Mouse (Mus musculus) stomach, embryonic 16.5 days (tissue): ENCODE results near the gene Sorbs1. TPM values are rescaled to one million over a fixed set of nuclear protein-coding genes. Genes with fewer than 3 reads are reported as not detected.

ENCODE experiments used
- ATAC-seq: fragments of 200-750 bp; cut with Nextera tagmentation; 2 replicates; pipeline ENCODE4 v1.8.0; 2017; ENCODE audit warnings: moderate number of reproducible peaks, moderate TSS enrichment; ENCODE audit not compliant: insufficient read depth, low FRiP score
- H3K27ac ChIP-seq: fragments of 300-500 bp; sonication (generic); 2 replicates; pipeline ENCODE4 v1.5.1; 2014; ENCODE audit warnings: low read length
- H3K27me3 ChIP-seq: fragments of 300-500 bp; sonication (generic); 2 replicates; pipeline ENCODE4 v1.6.1; 2014; ENCODE audit warnings: low read length, control low read depth, mixed read lengths; ENCODE audit not compliant: control insufficient read depth, insufficient read depth
- H3K36me3 ChIP-seq: fragments of 300-500 bp; sonication (generic); 2 replicates; pipeline ENCODE4 v1.6.1; 2014; ENCODE audit warnings: low read length; ENCODE audit not compliant: control insufficient read depth, insufficient read depth
- H3K4me1 ChIP-seq: fragments of 300-500 bp; sonication (generic); 2 replicates; pipeline ENCODE4 v1.6.1; 2014; ENCODE audit warnings: low read length, control low read depth, mixed read lengths; ENCODE audit not compliant: control insufficient read depth, insufficient read depth
- H3K4me2 ChIP-seq: fragments of 300-500 bp; sonication (generic); 2 replicates; pipeline ENCODE4 v1.6.1; 2014; ENCODE audit warnings: low read depth, low read length, mixed read lengths
- H3K4me3 ChIP-seq: fragments of 300-500 bp; sonication (generic); replicated peaks from 2 replicates; pipeline ENCODE4 v1.5.1; 2014; ENCODE audit warnings: mild to moderate bottlenecking, low read length
- H3K9ac ChIP-seq: fragments of 300-500 bp; sonication (generic); 2 replicates; pipeline ENCODE4 v1.6.1; 2014; ENCODE audit warnings: low read length
- H3K9me3 ChIP-seq: fragments of 300-500 bp; sonication (generic); replicated peaks from 2 replicates; pipeline ENCODE4 v1.6.1; 2016; ENCODE audit warnings: low read length, control low read depth; ENCODE audit not compliant: control insufficient read depth
- WGBS: fragments of 180-500 bp; shearing (Covaris S2); extraction: QIAGEN DNeasy Blood & Tissue Kit; methylation state at CpG from one replicate; pipeline ENCODE4 v1.1.7; 2014; 5-methylcytosine and 5-hydroxymethylcytosine counted together
- polyA plus RNA-seq: library from polyadenylated mRNA; unstranded; fragments of >200 nt; fragmentation: Nextera tagmentation; extraction: Ambion mirVana; gene quantifications from 2 replicates; pipeline ENCODE4 v1.2.1, GENCODE M21; 2015

The Sorbs1 gene
- polyA plus RNA-seq, 1 experiment from 2014 or later = 106 TPM

- H3K4me1 ChIP-seq = no peaks in the 10 kb centered on the region
- H3K9me3 ChIP-seq = no peaks in the 10 kb centered on the region
- H3K4me2 ChIP-seq = no peak overlapping the region
- H3K36me3 ChIP-seq = no peaks in the 10 kb centered on the region
- ATAC-seq = no peak
- H3K27ac ChIP-seq = no peak overlapping the region
- no peak overlapping the region for H3K9ac ChIP-seq
- 92% methylated on average over 11 of the region's 11 CpGs for WGBS
- no peak overlapping the region for H3K4me3 ChIP-seq
- H3K27me3 ChIP-seq = no peaks in the 10 kb centered on the region
Measured at GRCm38 (mm10) chr19:40496509-40497267, 16.9 kb downstream of the Sorbs1 start.

- Histone ChIP-seq H3K27me3 (no peaks in the 10 kb centered on the region), H3K4me2 (no peak overlapping the region), H3K36me3 (no peaks in the 10 kb centered on the region), H3K4me1 (peaks cover 1% of the 10 kb centered on the region; the same call in 1 of the 2 replicates), H3K4me3 (no peak overlapping the region), H3K9me3 (no peaks in the 10 kb centered on the region), H3K27ac (peak overlapping the region; percentile 25; the same call in 1 of the 2 replicates), H3K9ac (no peak overlapping the region)
- no peak for ATAC-seq
- WGBS = 69% methylated on average over 4 of the region's 4 CpGs
Measured at GRCm38 (mm10) chr19:40496071-40496470, 17.5 kb downstream of the Sorbs1 start.

- H3K36me3 ChIP-seq = no peaks in the 10 kb centered on the region
- H3K9ac ChIP-seq = no peak overlapping the region
- ATAC-seq = no peak; the same call in 1 of the 2 replicates
- H3K27ac ChIP-seq = peak overlapping the region; percentile 68; the same call in 1 of the 2 replicates
- H3K27me3 ChIP-seq = no peaks in the 10 kb centered on the region
- H3K4me3 ChIP-seq = no peak overlapping the region
- no peak overlapping the region for H3K4me2 ChIP-seq
- peaks cover 26% of the 10 kb centered on the region for H3K4me1 ChIP-seq
- WGBS = 49% methylated on average over 9 of the region's 9 CpGs
- H3K9me3 ChIP-seq = no peaks in the 10 kb centered on the region
Measured at GRCm38 (mm10) chr19:40492902-40493301, 20.7 kb downstream of the Sorbs1 start.

GRCm38 (mm10) chr19:40491442-40491841 lies 22.1 kb downstream of the Sorbs1 start:
- Histone ChIP-seq H3K4me2 (no peak overlapping the region), H3K27ac (no peak overlapping the region), H3K36me3 (no peaks in the 10 kb centered on the region), H3K9ac (no peak overlapping the region), H3K27me3 (no peaks in the 10 kb centered on the region), H3K4me3 (no peak overlapping the region), H3K9me3 (no peaks in the 10 kb centered on the region), H3K4me1 (peaks cover 31% of the 10 kb centered on the region)
- no peak for ATAC-seq
- WGBS = 84% methylated on average over 2 of the region's 2 CpGs

- H3K36me3 ChIP-seq = no peaks in the 10 kb centered on the region
- ATAC-seq = no peak
- WGBS = 49% methylated on average over 8 of the region's 8 CpGs
- peak overlapping the region; percentile 36 for H3K27ac ChIP-seq
- no peak overlapping the region for H3K4me3 ChIP-seq
- no peak overlapping the region for H3K9ac ChIP-seq
- H3K4me2 ChIP-seq = no peak overlapping the region
- H3K4me1 ChIP-seq = peaks cover 31% of the 10 kb centered on the region
- H3K9me3 ChIP-seq = no peaks in the 10 kb centered on the region
- no peaks in the 10 kb centered on the region for H3K27me3 ChIP-seq
Measured at GRCm38 (mm10) chr19:40490765-40491164, 22.8 kb downstream of the Sorbs1 start.

- H3K27ac ChIP-seq = peak overlapping the region; percentile 49
- H3K4me3 ChIP-seq = no peak overlapping the region
- no peak overlapping the region for H3K9ac ChIP-seq
- peaks cover 31% of the 10 kb centered on the region for H3K4me1 ChIP-seq
- H3K27me3 ChIP-seq = no peaks in the 10 kb centered on the region
- 62% methylated on average over 6 of the region's 6 CpGs for WGBS
- H3K4me2 ChIP-seq = no peak overlapping the region
- H3K36me3 ChIP-seq = no peaks in the 10 kb centered on the region
- no peak for ATAC-seq
- H3K9me3 ChIP-seq = no peaks in the 10 kb centered on the region
Measured at GRCm38 (mm10) chr19:40489633-40490032, 23.9 kb downstream of the Sorbs1 start.

GRCm38 (mm10) chr19:40488853-40489454 lies 24.6 kb downstream of the Sorbs1 start:
- Histone ChIP-seq H3K4me2 (no peak overlapping the region), H3K4me1 (peaks cover 31% of the 10 kb centered on the region)
- 63% methylated on average over 8 of the region's 8 CpGs for WGBS

GRCm38 (mm10) chr19:40487561-40487960 lies 26.0 kb downstream of the Sorbs1 start:
- peak overlapping the region; percentile 15; the same call in 1 of the 2 replicates for H3K27ac ChIP-seq
- no peaks in the 10 kb centered on the region for H3K36me3 ChIP-seq
- no peak overlapping the region for H3K9ac ChIP-seq
- no peak overlapping the region for H3K4me3 ChIP-seq
- no peaks in the 10 kb centered on the region for H3K27me3 ChIP-seq
- H3K9me3 ChIP-seq = no peaks in the 10 kb centered on the region
- peak overlapping the region; percentile 1; the same call in 1 of the 2 replicates for H3K4me2 ChIP-seq
- peaks cover 31% of the 10 kb centered on the region for H3K4me1 ChIP-seq
- 0 out of 2 replicates have a peak, but pooled peaks have one; percentile 32 for ATAC-seq
- 34% methylated on average over 11 of the region's 11 CpGs for WGBS

More at GRCm38 (mm10) chr19:40488853-40489454, 24.6 kb downstream of the Sorbs1 start:
- Histone ChIP-seq H3K27me3 (no peaks in the 10 kb centered on the region), H3K9ac (peak overlapping the region; percentile 43; the same call in 1 of the 2 replicates), H3K4me3 (no peak overlapping the region), H3K9me3 (no peaks in the 10 kb centered on the region), H3K27ac (peak overlapping the region; percentile 49), H3K36me3 (no peaks in the 10 kb centered on the region)
- ATAC-seq = no peak; the same call in 1 of the 2 replicates

- WGBS = 73% methylated on average over 6 of the region's 6 CpGs
Measured at GRCm38 (mm10) chr19:40481115-40481514, 32.5 kb downstream of the Sorbs1 start.

More at GRCm38 (mm10) chr19:40481115-40481514, 32.5 kb downstream of the Sorbs1 start:
- peaks cover 20% of the 10 kb centered on the region for H3K4me1 ChIP-seq
- no peak for ATAC-seq
- H3K4me2 ChIP-seq = no peak overlapping the region
- no peaks in the 10 kb centered on the region for H3K9me3 ChIP-seq
- H3K27me3 ChIP-seq = no peaks in the 10 kb centered on the region
- H3K9ac ChIP-seq = no peak overlapping the region
- H3K36me3 ChIP-seq = no peaks in the 10 kb centered on the region
- H3K27ac ChIP-seq = no peak overlapping the region
- no peak overlapping the region for H3K4me3 ChIP-seq
